Mouse (Mus musculus) T-helper 2 cell (primary cell): ENCODE data around the gene Zbtb39.

Experiments used
- in situ Hi-C: fragments of 300-600 bp; cut with MboI, MseI; formaldehyde crosslinking; loops from one replicate; pipeline ENCODE4 v1.15.1; 2025; ENCODE audit warnings: high pct_unique_total_duplicates

The Zbtb39 gene

GRCm38 (mm10) chr10:127739083-127739660 lies at the start of gene Zbtb39:
Gene Zbtb39, plus strand, starts transcription at chr10:127739538.
- in situ Hi-C loops: no loop called here

- in situ Hi-C loops: no loop called here
These were observed 48.3 kb upstream of the Zbtb39 start for GRCm38 (mm10) chr10:127691053-127691452.

- in situ Hi-C loops: no loop called here
These were observed 44.7 kb upstream of the Zbtb39 start for GRCm38 (mm10) chr10:127694636-127695035.

- in situ Hi-C loops: no loop called here
These were observed 43.6 kb upstream of the Zbtb39 start for GRCm38 (mm10) chr10:127695775-127696174.

- in situ Hi-C loops: no loop called here
These were observed 40.4 kb upstream of the Zbtb39 start for GRCm38 (mm10) chr10:127698966-127699365.

- in situ Hi-C loops: loop anchor here (10.0 kb wide), 1 partner anchor 138 kb away; no protein-coding TSS in a partner anchor
These were observed 36.0 kb upstream of the Zbtb39 start for GRCm38 (mm10) chr10:127703299-127703698.

GRCm38 (mm10) chr10:127704293-127704692 lies 35.0 kb upstream of the Zbtb39 start:
- in situ Hi-C loops: loop anchor here (10.0 kb wide), 1 partner anchor 139 kb away; no protein-coding TSS in a partner anchor

GRCm38 (mm10) chr10:127704766-127705220 lies 34.5 kb upstream of the Zbtb39 start, which contains the start of gene Myo1a:
Gene Myo1a, plus strand, starts transcription at chr10:127705170.
- in situ Hi-C loops: loop anchor here (10.0 kb wide), 1 partner anchor 140 kb away; no protein-coding TSS in a partner anchor

GRCm38 (mm10) chr10:127705783-127706182 lies 33.6 kb upstream of the Zbtb39 start:
- in situ Hi-C loops: loop anchor here (10.0 kb wide), 1 partner anchor 141 kb away; no protein-coding TSS in a partner anchor

- in situ Hi-C loops: loop anchor here (10.0 kb wide), 1 partner anchor 143 kb away; no protein-coding TSS in a partner anchor
These were observed 31.6 kb upstream of the Zbtb39 start for GRCm38 (mm10) chr10:127707721-127708120.

- in situ Hi-C loops: loop anchor here (10.0 kb wide), 1 partner anchor 144 kb away; no protein-coding TSS in a partner anchor
These were observed 30.4 kb upstream of the Zbtb39 start for GRCm38 (mm10) chr10:127708850-127709370.

- in situ Hi-C loops: no loop called here
These were observed 29.0 kb upstream of the Zbtb39 start for GRCm38 (mm10) chr10:127710331-127710730.

- in situ Hi-C loops: no loop called here
These were observed 26.6 kb upstream of the Zbtb39 start for GRCm38 (mm10) chr10:127712736-127713135.

- in situ Hi-C loops: no loop called here
These were observed 17.5 kb upstream of the Zbtb39 start for GRCm38 (mm10) chr10:127721671-127722418.

- in situ Hi-C loops: no loop called here
These were observed 15.2 kb upstream of the Zbtb39 start, which contains the start of gene Tac2 for GRCm38 (mm10) chr10:127724178-127724577. Gene Tac2, plus strand, starts transcription at chr10:127724478.

GRCm38 (mm10) chr10:127725136-127725535 lies 14.2 kb upstream of the Zbtb39 start:
- in situ Hi-C loops: no loop called here

GRCm38 (mm10) chr10:127728437-127728836 lies 10.9 kb upstream of the Zbtb39 start:
- in situ Hi-C loops: no loop called here

GRCm38 (mm10) chr10:127730285-127730932 lies 8.9 kb upstream of the Zbtb39 start:
- in situ Hi-C loops: no loop called here

- in situ Hi-C loops: no loop called here
These were observed 8.4 kb upstream of the Zbtb39 start for GRCm38 (mm10) chr10:127730933-127731310.

- in situ Hi-C loops: no loop called here
These were observed 7.9 kb upstream of the Zbtb39 start for GRCm38 (mm10) chr10:127731397-127731796.

GRCm38 (mm10) chr10:127734434-127734833 lies 4.9 kb upstream of the Zbtb39 start:
- in situ Hi-C loops: no loop called here

GRCm38 (mm10) chr10:127736266-127736665 lies 3.1 kb upstream of the Zbtb39 start:
- in situ Hi-C loops: no loop called here
